Mouse (Mus musculus) frontal cortex, postnatal 14 days (tissue): ENCODE measurements around the gene Sap30bp.
A peak's percentile ranks its signal among the peaks of the same experiment; 100 is the strongest.

Experiments
- DNase-seq, 2 experiments: peaks; one replicate each; pipeline ENCODE4 v3.0.0; 2022; ENCODE audit warnings: low spot score in 2 of 2

Gene Sap30bp

DNA sequence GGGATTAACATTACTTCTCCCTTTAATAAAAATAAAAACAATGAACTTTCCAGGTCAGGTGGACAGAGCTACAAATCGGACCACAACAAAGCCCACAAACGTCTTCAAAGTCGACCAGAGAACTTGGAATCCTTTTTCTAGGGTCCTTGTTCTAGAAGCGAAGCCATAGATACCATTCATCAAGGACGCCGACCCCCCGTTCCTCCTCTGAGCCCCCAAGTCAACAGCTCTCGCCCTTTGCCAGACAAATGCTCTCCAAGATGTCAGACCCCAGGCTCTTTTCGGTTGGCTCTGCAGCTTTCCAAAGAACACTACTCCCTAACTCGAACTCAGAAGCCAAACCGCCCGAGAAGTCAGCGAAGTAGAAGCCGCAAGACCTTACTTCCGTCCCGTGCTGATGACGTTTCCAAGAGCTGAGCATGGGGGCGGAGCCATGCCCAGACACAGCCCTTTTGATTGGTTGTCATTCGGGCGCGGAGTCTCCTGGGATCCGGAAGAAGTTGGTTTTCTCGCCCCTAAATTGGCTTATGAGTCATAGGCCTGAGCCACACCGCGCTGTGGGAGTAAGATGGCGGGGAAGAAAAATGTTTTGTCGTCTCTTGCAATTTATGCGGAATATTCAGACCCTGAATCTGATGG is at the start of gene Sap30bp, which contains the start of gene Recql5:
Gene Sap30bp, plus strand, starts transcription at position 175 of the 639 bp plus-strand sequence.
Gene Recql5, minus strand, starts transcription at position 370 of the 639 bp plus-strand sequence.
- peak; percentile 96 to 97 for DNase-seq

- DNase-seq, result no peak
Measured at GRCm38 (mm10) chr11:115884361-115884760, 48.7 kb upstream of the Sap30bp start.

DNA sequence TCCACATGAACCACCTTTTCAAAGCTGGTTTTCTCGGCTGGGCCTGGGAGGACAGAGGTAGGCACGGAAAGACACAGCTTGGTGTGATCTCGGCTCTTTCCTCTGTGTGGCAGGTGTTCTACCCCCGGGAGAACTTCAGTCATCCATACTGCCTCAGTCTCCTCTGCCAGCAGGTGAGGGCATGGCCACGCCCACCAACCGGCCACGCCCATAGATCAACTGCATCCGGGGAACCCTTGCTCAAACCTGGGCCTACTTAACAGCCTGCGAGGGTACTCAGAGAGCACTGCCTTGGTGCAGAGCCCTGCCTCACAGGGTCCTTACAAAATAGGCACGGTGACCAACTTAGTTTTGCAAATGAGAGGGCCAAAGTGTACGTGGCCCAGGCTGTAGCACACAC is 47.8 kb upstream of the Sap30bp start:
- DNase-seq, result no peak

- DNase-seq, result no peak
Measured at GRCm38 (mm10) chr11:115886446-115886845, 46.6 kb upstream of the Sap30bp start.

- no peak for DNase-seq
Measured at GRCm38 (mm10) chr11:115888020-115888419, 45.1 kb upstream of the Sap30bp start.

DNA sequence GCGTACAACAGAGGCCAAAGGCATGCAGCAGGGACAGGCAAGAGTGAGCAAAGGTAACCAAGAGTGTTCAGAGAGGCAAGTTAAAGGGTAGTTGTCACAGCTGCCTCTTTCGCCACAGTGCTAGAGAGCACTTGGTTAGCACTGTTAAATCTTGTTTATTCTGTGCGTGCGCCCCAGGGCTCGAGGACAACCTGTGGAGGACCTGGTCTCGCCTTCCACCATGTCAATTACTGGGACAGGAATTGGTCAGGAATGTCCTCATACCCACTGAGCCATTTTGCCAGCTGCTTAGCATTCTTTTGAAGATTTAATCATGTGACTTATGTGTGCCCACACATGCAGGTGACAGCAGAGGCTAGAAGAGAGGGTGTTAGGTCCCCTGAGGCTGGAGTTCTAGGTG is 43.9 kb upstream of the Sap30bp start:
- no peak for DNase-seq

DNA sequence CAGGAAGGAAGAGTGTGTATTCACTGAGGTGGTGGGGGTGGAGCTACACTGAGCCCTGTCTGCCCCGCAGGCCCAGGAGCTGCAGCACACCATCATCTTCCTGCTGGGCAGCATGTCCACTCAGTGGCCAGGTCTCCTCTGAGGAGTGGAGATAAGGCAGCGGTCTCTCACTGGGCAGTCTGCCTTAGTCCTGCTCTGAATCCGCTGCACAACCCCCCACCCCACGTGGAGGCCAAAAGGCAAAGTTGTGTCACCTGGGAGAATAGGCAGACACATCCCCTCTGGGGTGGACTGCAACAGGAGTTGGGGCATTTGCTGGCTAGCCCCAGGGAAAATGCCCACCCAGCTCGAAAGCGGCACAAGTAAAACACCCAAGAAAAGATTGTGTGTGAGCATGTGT is 40.9 kb upstream of the Sap30bp start:
- DNase-seq, result no peak

- DNase-seq, result no peak
Measured at GRCm38 (mm10) chr11:115893071-115893470, 40.0 kb upstream of the Sap30bp start.

GRCm38 (mm10) chr11:115894755-115895520 is 38.1 kb upstream of the Sap30bp start:
- DNase-seq, result no peak

GRCm38 (mm10) chr11:115898446-115898845 is 34.6 kb upstream of the Sap30bp start:
- DNase-seq, result no peak

- DNase-seq, result peak; percentile 25 to 43
Measured at GRCm38 (mm10) chr11:115898886-115899285, 34.2 kb upstream of the Sap30bp start.

GRCm38 (mm10) chr11:115899486-115900266 is 33.4 kb upstream of the Sap30bp start, which contains the start of gene Smim5:
Smim5 (plus strand) TSS chr11:115899966.
- DNase-seq, result no peak

GRCm38 (mm10) chr11:115900561-115901337 is 32.3 kb upstream of the Sap30bp start:
- DNase-seq, result no peak

DNA sequence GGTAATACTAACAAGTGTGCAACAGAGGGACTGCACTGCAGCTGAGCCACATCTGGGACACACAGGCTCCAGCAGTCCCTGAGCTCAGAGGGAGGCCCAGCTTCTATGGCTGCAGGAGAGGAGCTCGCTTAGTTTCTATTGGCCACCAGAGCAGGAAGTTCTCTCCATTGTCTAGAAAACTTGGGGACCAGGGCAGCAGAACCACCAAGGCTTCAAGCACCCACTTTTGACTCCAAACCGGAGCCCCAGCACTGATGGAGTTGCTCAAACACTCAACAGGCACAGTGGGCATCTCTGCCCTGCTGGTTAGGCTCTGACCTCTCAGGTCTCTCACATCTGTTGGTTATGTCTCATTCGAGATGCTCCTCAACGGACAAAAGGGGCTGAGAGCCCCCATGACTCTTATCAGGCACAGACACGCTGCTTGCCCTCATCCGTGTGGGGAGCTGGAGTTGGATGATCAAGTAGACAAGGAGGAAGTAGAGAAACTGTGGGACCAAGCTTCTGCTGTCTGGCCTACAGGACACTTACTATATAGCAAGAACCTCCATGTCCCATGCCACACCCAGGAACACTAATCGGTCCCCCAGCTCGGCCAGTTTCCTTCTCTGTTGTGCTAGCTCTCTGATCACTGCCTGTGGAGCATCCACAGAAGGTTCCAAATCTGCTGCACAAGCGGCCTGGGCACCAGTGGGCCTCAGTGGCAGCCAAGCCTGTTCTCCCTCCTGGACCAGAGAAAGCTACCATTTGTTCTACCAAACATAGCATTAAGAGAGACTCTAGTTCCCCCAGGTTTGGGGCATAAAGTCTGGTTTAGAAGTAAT is 31.5 kb upstream of the Sap30bp start:
- no peak for DNase-seq

DNA sequence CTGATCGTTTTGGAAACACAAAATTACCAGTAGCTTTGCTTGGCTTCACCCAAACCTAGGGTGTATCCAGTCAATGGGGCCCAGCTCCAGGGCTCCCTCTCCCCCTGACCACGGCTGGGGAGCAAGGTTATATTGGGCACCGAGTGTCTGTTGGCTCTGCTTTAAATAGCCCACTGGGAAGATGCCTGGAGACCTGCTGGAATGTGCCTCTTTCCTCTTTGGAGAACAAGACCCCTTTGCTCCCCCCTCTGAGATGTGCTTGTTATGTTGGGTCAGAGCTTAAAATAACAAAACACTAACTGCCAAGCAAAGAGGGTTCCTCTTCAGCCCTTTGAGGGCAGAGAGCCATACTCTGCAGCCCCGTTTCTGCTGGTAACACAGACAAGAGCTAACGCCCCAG is 30.9 kb upstream of the Sap30bp start:
- no peak for DNase-seq

- no peak for DNase-seq
Measured at GRCm38 (mm10) chr11:115902831-115903230, 30.3 kb upstream of the Sap30bp start.

DNA sequence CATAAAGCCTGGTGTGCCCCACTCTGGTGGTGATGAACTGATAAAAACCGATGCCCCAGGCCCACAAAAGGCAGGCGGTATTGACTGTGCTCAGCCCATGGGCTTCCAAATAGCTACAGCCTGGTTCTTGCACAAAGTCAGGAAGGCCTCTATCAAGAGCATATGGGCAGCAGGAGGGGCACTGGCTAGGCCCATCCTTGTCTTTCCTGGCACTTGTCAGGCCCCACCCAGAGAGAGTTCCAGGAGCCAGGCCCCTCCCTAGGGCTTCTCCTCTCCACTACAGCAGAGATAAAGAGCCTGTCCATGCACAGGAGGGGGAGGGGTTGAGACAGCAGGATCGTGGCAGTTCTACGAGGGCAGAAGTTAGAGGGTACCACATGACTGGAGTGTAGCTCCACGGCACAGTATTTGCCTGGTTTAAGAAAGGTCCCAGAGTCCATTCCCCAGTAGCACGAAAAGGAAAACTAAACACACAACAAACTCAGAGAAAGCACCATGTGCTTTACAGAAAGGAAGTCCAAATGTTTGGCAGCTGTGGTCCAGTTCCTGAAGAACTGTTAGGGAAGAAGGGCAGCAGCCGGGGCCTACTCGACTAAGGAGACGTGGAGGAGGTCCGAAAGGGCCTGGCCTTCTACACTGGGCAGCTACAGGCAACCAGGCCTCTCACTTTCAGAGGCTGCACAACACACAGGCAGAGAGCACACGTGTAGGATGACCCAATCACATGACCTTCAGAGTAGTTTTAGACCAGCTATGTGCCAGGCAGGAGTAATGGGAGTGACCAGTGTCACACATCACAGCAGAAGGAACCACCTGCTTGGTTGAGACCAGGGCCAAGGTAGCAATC is 29.5 kb upstream of the Sap30bp start:
- no peak for DNase-seq

DNA sequence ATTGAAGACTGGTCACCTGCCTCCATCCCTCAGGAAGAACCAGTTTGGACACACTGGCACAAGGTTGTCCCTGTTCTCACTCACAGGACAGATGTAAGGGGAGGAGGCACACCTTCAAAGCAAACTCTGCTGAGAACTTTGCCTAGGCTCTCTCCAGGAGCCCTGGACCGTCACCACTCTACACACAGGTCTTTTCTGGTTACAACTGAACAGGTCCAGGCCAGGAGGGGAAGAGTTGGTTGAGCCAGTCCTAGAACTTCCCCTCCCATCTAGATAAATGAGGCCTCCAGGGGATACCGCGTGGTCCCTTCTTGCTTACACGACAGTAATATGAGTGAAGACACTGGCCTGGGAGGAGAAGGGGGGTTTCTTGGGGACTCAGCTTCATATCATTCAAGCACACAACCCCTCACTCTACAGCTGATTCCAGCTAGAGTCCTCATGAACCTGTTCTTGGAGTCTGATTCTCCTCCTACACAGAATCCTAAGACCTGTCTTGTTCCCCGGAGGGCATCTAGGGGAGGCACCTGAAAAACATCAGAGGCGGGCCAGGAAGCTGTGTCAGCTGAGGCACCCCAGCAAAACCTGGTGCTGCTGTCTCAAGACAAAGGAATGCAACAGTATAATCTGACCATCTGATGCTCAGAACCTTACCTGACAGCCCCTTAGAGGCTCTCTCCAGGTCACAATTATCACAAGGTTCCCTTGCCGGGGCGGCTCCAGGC is 28.7 kb upstream of the Sap30bp start:
- DNase-seq, result no peak
